Mouse (Mus musculus): Measurements from ENCODE around the gene Rnf207.

Rnf207 gene

GRCm38 (mm10) chr4:152340584-152341284, 21.9 kb upstream of the Rnf207 start:
- no peak for TF ChIP-seq GATA4 (IDR thresholded peaks at IDR 0.05; ENCODE audit: insufficient replicate concordance, low read length)

GRCm38 (mm10) chr4:152339293-152339790, 20.5 kb upstream of the Rnf207 start:
- TF ChIP-seq GATA4 (IDR thresholded peaks at IDR 0.05; ENCODE audit: insufficient replicate concordance, low read length): no peak

GRCm38 (mm10) chr4:152338419-152339292, 19.9 kb upstream of the Rnf207 start, which contains the start of gene Chd5:
Chd5 (plus strand) TSS chr4:152338651.
- no peak for TF ChIP-seq GATA4 (IDR thresholded peaks at IDR 0.05; ENCODE audit: insufficient replicate concordance, low read length)

GRCm38 (mm10) chr4:152337772-152338171, 19.0 kb upstream of the Rnf207 start:
- TF ChIP-seq GATA4 (IDR thresholded peaks at IDR 0.05; ENCODE audit: insufficient replicate concordance, low read length): no peak

GRCm38 (mm10) chr4:152333587-152333986, 14.8 kb upstream of the Rnf207 start:
- TF ChIP-seq GATA4 (IDR thresholded peaks at IDR 0.05; ENCODE audit: insufficient replicate concordance, low read length): no peak

- no peak for TF ChIP-seq GATA4 (IDR thresholded peaks at IDR 0.05; ENCODE audit: insufficient replicate concordance, low read length)
Observed at GRCm38 (mm10) chr4:152332952-152333351, 14.2 kb upstream of the Rnf207 start.

GRCm38 (mm10) chr4:152328691-152329090, 9.9 kb upstream of the Rnf207 start:
- TF ChIP-seq GATA4 (IDR thresholded peaks at IDR 0.05; ENCODE audit: insufficient replicate concordance, low read length): no peak

GRCm38 (mm10) chr4:152326543-152326942, 7.8 kb upstream of the Rnf207 start:
- TF ChIP-seq GATA4 (IDR thresholded peaks at IDR 0.05; ENCODE audit: insufficient replicate concordance, low read length): no peak

- peak; percentile 20; the same call in 1 of the 2 replicates for TF ChIP-seq GATA4 (IDR thresholded peaks at IDR 0.05; ENCODE audit: insufficient replicate concordance, low read length)
Observed at GRCm38 (mm10) chr4:152325574-152326411, 7.0 kb upstream of the Rnf207 start, which contains the start of gene Rpl22. Rpl22 (plus strand) TSS chr4:152325742.

- TF ChIP-seq GATA4 (IDR thresholded peaks at IDR 0.05; ENCODE audit: insufficient replicate concordance, low read length): no peak
Observed at GRCm38 (mm10) chr4:152324641-152325562, 6.1 kb upstream of the Rnf207 start.

- no peak for TF ChIP-seq GATA4 (IDR thresholded peaks at IDR 0.05; ENCODE audit: insufficient replicate concordance, low read length)
Observed at GRCm38 (mm10) chr4:152321464-152321863, 2.7 kb upstream of the Rnf207 start.

- TF ChIP-seq GATA4 (IDR thresholded peaks at IDR 0.05; ENCODE audit: insufficient replicate concordance, low read length): no peak
Observed at GRCm38 (mm10) chr4:152317631-152318033, 1.2 kb downstream of the Rnf207 start.

- no peak for TF ChIP-seq GATA4 (IDR thresholded peaks at IDR 0.05; ENCODE audit: insufficient replicate concordance, low read length)
Observed at GRCm38 (mm10) chr4:152315498-152316213, 3.1 kb downstream of the Rnf207 start.

Measured in liver, adult (tissue).